Mouse (Mus musculus) thymus, postnatal 25 days (tissue): ENCODE measurements around the gene Dcaf8.

Experiments
- DNase-seq: peaks from one replicate; pipeline ENCODE4 v3.0.0; 2022

Dcaf8 gene

GRCm38 (mm10) chr1:172198316-172198715 is 50.4 kb downstream of the Dcaf8 start:
- DNase-seq: no peak

GRCm38 (mm10) chr1:172198996-172199395 is 51.1 kb downstream of the Dcaf8 start:
- DNase-seq: no peak

- DNase-seq: no peak
Measured at GRCm38 (mm10) chr1:172200161-172200560, 52.3 kb downstream of the Dcaf8 start.

DNA sequence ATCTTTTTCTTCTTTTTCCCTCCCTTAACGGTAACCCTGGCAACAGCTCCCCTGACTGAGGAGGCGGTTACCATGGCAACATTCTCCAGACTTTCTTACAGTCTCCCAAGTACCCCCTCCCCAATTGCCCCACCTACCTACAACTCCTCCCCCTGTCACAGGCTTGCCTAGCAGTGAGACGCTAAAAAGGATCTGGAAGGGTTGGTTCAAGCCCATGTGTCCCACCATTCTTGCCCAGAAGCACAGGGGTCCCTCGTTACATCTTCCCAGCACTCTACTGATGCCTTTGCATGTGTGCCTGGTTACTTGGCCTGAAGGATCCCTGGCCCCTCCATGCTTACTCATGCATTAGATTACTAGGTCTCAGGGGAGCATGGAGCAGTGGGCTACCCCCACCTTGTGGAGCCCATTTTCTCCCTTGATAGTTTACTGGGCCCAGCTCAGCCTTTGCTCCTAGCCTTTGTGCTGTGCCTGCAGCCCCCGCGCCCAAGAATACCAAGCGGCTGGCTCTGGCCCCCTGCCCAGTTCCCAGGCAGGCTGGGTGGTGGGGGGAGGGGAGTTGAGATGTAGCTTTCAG is 53.1 kb downstream of the Dcaf8 start:
- no peak for DNase-seq

DNA sequence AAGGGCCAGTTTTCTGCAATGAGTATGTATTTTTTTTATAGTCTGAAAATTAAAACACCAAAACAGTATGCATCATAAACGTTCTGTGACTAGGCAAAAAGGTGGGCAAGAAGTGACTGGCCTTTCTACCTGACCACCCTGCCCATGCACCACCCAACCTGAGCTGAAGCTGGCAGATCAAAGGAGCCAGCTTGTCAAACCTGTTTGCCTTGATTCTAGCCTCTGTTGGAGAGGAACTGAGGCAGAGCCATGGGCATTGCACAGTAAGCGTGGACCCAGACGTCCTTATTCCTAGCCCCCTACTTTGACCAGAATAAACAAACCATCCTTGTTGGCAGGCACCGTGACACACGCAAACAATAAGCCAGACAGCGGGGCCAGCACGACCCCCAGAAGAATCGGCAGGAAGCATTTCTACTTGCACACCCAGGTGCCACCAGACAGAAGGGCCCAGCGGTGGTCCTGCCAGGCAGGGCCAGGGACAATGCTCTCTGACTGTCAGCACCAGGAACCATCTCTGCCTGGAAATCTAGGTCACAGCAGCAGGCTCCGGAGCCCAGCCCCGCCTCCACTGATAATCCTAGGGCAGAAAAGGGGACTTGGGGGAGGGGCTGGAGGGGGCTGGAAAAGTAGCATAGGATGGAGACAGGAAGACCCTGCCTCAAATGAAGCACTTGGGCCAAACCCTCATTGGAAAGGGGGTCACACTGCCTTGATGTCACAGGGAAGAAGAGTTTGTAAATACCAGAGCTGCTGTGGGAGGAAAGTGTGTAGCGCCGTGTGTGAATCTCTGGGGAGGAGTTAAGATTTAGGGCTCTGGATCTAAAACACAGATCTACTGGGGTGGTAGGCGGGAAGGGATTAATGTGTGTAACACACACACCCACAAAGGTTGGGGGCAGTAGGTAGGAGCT is 54.3 kb downstream of the Dcaf8 start:
- DNase-seq: no peak

DNA sequence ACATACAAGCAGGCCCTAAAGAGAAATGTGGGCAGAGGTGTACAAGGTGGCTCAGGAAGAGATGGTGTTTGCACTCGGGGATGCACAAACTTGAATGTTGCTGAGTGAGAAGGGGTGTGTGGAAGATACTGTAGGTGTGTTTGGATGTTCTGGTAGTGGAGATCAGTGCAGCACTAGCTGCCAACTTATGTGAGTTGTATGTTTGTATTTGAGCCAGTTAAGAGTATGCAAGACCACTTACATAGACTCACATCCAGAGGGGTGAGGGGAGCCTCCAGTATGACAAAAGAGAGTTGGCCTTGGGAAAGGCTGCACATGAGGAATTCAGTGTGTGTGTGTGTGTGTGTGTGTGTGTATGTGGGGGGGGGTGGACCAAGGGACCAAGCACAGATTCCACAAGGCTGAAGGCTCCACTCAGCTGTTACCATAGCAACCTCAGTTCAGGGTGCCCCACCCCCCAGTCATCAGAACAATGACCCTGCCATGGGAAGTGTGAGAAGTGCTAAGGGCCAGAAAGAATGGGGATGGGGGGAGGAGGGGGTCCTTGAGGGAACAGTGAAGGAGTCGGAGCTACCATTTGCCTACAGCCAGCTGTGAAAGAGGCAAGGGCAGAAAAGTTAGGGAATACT is 55.1 kb downstream of the Dcaf8 start:
- DNase-seq: no peak

DNA sequence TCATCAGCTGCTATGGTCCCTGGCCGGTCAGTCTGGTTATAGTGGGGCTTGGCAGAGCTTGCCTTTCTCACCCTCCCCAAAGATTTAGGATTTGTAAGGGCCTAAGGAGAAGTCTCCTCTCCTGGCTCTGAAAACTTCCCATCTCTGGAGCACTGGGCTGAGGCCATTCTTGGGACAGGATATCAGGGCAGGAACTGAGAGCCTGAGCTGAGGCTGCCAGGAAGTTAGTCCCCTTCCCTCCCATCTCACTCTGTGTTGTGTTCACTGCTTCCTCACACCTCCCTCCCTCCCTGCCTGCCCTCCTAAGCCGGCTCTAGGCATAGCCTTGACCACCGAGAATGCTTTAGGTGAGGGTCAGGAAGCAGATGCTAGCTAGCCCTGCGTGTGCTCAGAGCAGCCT is 55.7 kb downstream of the Dcaf8 start:
- DNase-seq: no peak

GRCm38 (mm10) chr1:172204033-172204813 is 56.3 kb downstream of the Dcaf8 start:
- no peak for DNase-seq

DNA sequence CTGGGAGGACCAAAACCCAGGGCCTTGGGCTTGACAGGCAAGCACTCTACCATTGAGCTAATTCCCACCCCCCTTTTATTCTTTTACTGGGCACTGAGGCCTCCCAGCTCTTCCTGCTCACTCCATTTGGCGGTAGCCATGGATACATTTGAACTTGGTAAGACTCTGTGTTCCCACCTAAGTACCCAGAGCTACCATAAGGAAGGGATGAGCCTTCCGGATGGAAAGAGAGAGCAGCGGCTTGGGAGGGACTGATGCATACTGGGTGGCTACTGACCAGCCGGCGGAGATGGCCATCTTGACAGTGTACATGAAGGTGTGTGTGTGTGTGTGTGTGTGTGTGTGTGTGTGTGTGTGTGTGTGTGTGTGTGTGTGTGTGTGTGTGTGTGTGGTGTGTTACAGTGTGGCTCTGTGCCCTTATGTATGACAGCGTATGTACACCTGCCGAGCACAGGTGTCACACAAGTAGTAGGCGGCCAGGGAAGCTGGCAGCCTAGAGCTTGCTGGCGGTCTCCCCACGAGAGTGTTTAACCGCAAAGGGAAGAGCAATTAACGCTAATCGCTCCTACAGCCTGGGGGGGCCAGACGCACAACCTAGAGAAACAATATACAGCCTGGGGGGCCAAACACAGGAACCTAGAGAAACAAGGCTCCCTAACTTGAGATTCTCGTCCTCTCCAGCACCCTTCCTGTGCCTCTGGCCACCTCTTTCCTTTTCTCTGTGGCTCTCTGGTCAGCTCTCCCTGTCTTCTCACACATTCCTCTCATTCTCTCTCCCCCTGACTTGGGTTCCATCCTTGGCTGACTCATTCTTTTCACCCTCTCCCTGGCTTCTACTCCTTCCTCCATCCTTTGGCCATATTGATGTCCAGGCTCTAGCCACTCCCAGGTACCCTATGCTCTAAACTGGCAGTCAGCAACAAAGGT is 57.2 kb downstream of the Dcaf8 start:
- no peak for DNase-seq

- DNase-seq: no peak
Measured at GRCm38 (mm10) chr1:172205741-172206087, 57.8 kb downstream of the Dcaf8 start.

DNA sequence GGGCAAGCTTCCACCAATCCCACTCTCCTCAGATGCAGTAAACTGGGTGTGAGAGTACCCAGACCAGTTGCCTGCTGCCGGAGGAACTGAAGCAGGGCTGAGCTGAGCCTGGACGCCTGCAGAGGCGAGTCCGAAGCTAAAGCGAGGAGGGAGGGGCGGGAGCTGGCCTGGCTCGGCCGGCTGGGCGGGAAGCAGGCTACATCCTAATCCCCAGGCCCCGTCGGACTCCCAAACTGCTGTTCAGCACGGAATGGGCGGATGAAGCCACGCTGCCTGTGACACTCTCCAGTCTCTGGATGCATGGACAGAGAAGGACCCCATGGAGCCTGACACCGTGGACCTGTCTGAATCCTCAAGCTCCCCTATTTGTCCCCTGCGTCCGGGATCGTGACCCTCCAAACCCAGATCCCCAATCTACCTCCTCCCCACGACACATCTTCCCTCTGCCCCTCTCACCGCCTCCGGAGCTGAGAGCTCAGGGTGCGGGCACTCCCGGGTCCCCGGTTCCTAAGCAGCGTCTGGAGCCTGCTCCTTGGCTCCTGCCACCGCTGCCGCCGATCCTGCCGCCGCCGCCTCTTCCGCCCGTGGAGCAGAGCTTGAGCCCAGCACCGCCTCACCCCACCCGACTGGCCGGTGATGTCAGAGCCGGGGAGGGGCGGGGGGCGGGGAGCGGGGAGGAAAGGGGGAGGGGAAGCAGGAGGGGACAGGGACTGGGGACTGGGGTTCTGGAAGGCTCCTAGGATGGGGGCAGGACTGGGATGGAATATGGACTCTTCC is 58.4 kb downstream of the Dcaf8 start, which contains the start of gene Pea15a:
TSS of gene Pea15a (minus strand) at position 664 of the 777 bp plus-strand sequence.
- peak; percentile 74 for DNase-seq

DNA sequence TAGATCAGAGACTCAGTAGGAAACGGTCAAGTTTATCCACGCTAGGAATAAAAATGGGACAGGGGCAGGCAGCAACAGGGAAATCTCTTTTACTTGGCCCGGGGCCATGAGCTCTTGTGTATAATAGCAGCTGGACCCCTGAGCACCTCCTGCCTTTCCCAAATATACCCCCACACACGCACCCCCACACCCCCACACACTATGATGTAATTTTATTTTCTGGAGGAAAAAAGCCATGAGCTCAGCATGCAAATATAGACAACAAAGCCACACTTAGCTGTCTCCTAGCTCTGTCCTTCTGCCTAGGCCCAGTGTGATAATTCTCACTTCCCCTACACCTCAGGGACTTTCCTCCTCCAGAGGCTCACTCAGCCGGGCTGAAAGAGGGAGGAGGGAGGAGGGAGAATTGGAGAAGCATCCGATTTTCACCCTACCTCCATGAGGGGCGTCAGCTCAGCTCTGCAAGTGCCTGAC is 59.3 kb downstream of the Dcaf8 start:
- DNase-seq: no peak

GRCm38 (mm10) chr1:172212776-172213175 is 64.9 kb downstream of the Dcaf8 start:
- DNase-seq: no peak

DNA sequence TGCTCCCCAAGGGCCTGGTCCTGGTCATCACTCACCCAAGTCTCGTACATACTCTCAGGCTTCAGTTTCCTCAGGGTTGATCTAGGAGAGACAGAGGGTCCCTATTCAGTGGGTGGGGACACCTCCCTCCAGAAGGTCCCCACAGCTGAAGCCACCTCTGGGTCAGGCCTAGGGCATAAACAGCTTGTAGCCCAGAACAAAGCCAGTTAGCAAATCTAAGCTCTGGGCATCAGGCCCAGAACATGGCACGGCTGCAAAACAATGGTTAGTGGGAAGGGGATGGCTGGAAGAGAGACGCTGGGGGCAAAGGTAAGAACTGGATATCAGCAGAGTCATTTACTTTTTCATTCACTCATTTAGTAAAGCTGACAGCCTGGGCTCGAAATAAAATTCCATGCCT is 65.9 kb downstream of the Dcaf8 start:
- DNase-seq: no peak

DNA sequence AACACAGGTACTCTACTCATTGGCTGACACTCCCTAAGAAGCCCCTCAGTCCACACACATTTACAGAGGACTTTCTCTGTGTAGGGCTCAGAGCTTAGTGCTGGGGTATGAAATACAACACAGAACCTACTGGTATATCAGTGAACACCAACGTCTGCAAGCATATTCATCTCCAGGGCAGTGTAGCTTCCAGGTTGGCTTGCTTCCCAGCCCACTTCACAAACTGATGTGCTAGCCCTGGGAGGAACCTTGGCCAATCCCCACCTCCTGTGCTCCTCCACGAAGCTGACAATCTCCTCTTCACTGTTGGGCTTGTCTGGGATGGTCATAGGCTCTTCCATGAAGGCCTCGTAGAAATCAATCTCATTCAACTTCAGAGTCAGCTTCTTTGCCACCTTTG is 66.9 kb downstream of the Dcaf8 start:
- DNase-seq: no peak

DNA sequence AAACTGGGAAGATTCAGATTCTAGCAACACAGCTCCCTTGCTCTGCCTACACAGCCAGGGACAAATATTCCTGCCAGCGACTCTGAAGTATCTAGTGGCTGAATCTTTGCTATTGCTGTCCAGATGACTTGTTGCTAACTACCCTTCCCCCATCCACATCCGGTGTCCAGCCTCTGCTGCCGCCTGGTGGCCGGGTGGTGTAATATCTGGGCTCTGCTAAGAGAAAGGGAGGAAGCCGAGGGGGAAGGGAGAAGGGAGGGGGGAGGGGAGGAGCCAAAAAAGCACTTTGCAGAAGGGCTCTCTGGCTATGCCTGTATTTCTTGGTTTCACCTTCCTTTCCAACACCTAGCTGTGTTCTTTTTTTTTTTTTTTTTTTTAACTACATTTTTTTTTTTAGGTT is 69.3 kb downstream of the Dcaf8 start:
- peak; percentile 96 for DNase-seq

GRCm38 (mm10) chr1:172218164-172218910 is 70.5 kb downstream of the Dcaf8 start:
- DNase-seq: no peak

DNA sequence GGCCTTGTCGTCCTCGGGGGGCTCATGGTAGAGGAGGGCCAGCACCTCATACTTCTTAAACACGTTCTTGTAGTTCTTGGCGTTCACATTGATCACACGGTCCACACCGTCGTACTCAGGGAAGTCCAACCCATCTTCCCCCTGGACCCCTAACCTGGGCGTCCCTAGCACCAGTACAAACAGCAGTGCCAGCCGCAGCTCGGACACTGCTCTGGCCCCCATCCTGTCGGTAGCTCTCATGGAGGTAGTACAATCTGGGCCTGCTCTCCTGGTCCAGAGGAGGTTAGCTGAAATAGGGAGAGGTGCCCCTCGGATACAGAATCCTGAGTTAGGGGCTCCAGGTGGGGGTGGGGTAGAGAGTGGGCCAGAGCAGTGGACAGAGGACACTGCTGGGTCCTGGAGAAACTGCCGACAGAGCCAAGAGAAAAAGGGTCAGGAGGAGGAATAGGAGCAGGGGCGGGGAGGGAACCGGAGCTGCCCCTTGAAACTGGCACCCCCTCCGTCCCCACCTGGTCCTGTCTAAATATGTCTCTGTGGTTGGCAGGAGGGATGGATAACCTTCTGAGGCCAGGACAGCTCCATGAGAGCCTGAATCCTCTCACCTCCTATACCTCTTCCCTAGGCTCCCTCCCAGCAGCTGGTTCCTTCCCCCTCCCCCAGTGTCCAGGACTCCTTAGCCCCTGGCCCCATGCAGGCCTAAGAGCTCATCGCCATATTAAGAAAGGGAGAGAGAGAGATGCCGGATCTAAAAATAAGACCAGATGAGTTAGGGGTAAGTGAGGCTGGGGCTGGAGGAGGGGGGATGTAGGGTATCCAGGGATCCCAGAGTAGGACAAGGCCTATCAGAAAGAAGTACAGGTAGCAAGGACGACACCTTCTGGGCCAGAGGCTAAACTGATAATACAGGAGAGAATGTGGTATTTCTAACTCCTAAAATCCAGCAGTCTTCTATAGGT is 71.8 kb downstream of the Dcaf8 start, which contains the start of gene Casq1:
TSS of gene Casq1 (minus strand) at position 418 of the 956 bp plus-strand sequence.
- no peak for DNase-seq

DNA sequence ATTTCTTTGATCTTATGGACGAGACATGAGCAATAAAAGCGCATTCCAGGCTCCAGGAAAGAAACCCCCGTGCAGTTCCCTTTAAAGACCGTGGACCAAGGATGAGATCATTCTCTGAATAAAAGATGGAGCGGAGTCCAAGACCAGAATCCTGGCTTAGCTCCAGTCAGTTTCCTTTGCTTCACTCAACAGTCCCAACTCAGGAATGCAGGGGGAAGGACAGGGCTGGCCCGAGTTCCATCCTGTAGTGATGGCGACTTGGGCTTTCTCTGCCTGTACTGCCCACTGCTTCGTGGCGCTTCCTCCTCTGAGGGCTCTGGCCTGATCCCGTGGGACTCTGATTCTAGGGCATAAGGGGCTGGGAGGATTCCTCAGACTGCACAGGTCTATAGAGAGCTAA is 72.5 kb downstream of the Dcaf8 start:
- no peak for DNase-seq
